Mouse (Mus musculus): Measurements from ENCODE around the gene Apoc2. TPM values are rescaled to one million over a fixed set of nuclear protein-coding genes. Genes with fewer than 3 reads are reported as not detected.

The Apoc2 gene
- 1.8 TPM in 2 replicates for polyA plus RNA-seq (2015; fragmentation: Nextera tagmentation; extraction: Ambion mirVana)

DNA sequence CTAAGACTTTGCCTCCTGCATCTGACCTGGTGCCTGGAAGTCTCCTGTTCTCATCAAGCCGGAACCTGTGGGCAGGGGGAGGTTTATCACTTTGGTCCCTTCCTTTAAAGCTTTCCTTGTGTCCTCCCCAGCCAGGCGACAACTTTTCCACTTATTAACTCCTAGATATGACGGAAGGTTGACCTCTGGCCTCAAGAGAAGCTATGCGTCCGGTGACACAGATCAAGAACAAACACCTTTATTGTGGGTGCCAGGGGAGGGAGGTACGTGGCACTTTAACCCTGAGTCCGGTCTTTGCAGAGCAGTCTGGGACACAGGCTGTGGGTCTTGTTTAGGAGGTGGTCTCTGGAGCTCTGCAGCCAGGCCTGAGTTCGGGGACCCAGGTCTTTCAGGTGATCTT, at the start of gene Apoc2:
TSS of gene Apoc2 (minus strand) at position 70 of the 400 bp plus-strand sequence.
- H3K36me3 ChIP-seq = no peaks in the 10 kb centered on the region
- H3K4me3 ChIP-seq (replicated peaks) = no peak within 1 kb of the TSS
- H3K27ac ChIP-seq (replicated peaks) = no peak within 1 kb of the TSS
- no peak for ATAC-seq (ENCODE audit: low FRiP score)
- 81% methylated on average over 8 of the region's 8 CpGs for WGBS
- no peaks in the 10 kb centered on the region for H3K9me3 ChIP-seq (replicated peaks)
- H3K27me3 ChIP-seq (replicated peaks) = no peaks in the 10 kb centered on the region
- H3K9ac ChIP-seq (replicated peaks) = no peak within 1 kb of the TSS
- H3K4me1 ChIP-seq = no peaks in the 10 kb centered on the region
- H3K4me2 ChIP-seq = no peak within 1 kb of the TSS

DNA sequence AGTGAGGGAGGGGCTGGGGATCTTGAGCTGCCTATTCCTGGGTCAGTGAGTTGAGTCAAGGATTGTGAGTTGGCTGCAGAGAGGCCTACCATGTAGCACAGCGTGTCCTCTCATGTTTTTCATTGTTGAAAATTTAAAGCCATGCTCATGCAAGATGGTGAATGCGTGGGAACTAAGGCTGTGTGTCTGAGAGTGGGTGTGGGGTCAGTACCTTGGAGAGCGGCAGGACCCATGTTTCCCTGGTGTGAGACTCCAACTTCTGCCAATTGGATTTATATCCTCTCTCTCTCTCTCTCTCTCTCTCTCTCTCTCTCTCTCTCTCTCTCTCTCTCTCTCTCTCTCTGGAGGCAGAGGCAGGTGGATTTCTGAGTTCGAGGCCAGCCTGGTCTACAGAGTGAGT, 48.8 kb upstream of the Apoc2 start:
- Histone ChIP-seq H3K27ac (replicated peaks) (no peak overlapping the region), H3K4me1 (no peaks in the 10 kb centered on the region), H3K4me3 (replicated peaks) (no peak overlapping the region), H3K4me2 (no peak overlapping the region), H3K36me3 (peaks cover 85% of the 10 kb centered on the region), H3K27me3 (replicated peaks) (no peaks in the 10 kb centered on the region), H3K9me3 (replicated peaks) (no peaks in the 10 kb centered on the region), H3K9ac (replicated peaks) (no peak overlapping the region)
- WGBS = 95% methylated on average over 4 of the region's 4 CpGs
- no peak for ATAC-seq (ENCODE audit: low FRiP score)

DNA sequence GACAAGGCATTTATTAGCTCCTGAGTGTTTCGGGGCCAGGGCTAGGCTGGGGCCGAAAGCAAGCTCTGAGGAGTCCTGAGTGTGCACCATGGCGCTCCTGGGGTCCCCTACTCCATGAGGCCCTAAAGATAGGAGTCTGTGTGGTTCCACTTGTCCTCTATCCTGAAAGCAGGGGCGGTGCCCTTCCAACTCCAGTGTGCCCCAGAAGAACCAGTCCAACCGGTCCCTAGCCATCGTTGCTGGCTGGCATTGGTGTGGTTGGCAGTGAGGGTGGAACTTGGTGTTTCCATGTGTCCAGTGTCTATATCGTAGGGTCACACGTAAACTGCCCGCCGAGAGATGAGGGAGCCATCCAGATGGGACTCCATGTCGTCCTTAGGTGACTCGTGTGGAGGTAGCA, 46.4 kb upstream of the Apoc2 start:
- no peak for ATAC-seq (ENCODE audit: low FRiP score)
- H3K4me2 ChIP-seq = no peak overlapping the region
- no peak overlapping the region for H3K9ac ChIP-seq (replicated peaks)
- H3K27me3 ChIP-seq (replicated peaks) = no peaks in the 10 kb centered on the region
- no peaks in the 10 kb centered on the region; the same call in 1 of the 2 replicates for H3K9me3 ChIP-seq (replicated peaks)
- no peak overlapping the region for H3K4me3 ChIP-seq (replicated peaks)
- H3K27ac ChIP-seq (replicated peaks) = no peak overlapping the region
- H3K36me3 ChIP-seq = peaks cover 77% of the 10 kb centered on the region
- 96% methylated on average over 12 of the region's 12 CpGs for WGBS
- no peaks in the 10 kb centered on the region for H3K4me1 ChIP-seq

DNA sequence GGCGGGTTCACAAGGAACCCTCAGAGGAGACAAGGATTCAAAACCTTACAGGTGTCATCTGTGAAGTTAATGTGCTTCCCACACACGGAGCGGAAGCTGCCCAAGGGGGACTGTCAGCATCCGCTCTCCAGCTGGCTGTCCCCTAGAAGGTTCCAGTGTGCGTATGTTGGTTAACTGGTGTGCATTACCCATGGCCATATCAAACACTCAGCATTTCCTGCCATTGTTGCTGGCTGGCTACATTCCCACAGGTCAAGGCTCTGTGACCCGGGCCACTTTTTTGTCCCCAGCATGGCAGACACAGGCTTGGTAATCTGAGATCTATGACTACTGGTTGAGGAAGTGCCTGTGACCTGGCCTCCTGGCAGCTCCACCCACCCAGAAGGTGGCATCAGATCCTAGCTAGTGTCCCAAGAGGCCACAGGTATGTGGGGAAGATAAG, 45.0 kb upstream of the Apoc2 start:
- ATAC-seq (ENCODE audit: low FRiP score) = no peak
- peaks cover 63% of the 10 kb centered on the region for H3K36me3 ChIP-seq
- no peaks in the 10 kb centered on the region for H3K4me1 ChIP-seq
- no peak overlapping the region for H3K9ac ChIP-seq (replicated peaks)
- no peak overlapping the region for H3K27ac ChIP-seq (replicated peaks)
- no peak overlapping the region for H3K4me3 ChIP-seq (replicated peaks)
- H3K4me2 ChIP-seq = no peak overlapping the region
- H3K27me3 ChIP-seq (replicated peaks) = no peaks in the 10 kb centered on the region
- 91% methylated on average over 6 of the region's 6 CpGs for WGBS
- no peaks in the 10 kb centered on the region; the same call in 1 of the 2 replicates for H3K9me3 ChIP-seq (replicated peaks)

DNA sequence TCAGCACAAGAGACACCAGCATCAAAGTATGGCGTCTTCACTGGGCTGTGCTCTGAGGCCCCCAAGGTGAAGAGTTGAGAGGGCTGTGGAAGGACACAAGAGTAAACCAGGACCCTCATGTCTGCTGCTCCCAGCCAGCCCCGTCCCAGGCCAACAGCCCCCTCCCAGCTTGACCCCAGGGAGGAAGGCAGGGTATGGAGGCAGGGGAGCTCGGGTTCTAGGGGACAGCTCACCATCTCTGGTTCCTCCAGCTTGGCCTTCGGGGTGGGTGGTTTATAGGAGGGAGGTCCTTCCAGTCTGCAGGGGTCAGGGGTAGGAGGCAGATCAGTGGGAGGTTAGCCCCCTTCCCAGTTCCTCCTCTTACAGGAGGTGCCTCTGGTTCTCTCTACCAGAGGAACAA, 41.5 kb upstream of the Apoc2 start:
- H3K27ac ChIP-seq (replicated peaks) = no peak overlapping the region
- no peaks in the 10 kb centered on the region for H3K27me3 ChIP-seq (replicated peaks)
- H3K9me3 ChIP-seq (replicated peaks) = no peaks in the 10 kb centered on the region; the same call in 1 of the 2 replicates
- no peak overlapping the region for H3K4me2 ChIP-seq
- H3K4me1 ChIP-seq = peaks cover 15% of the 10 kb centered on the region
- ATAC-seq (ENCODE audit: low FRiP score) = no peak
- WGBS = 87% methylated on average over 4 of the region's 4 CpGs
- peaks cover 33% of the 10 kb centered on the region for H3K36me3 ChIP-seq
- no peak overlapping the region for H3K4me3 ChIP-seq (replicated peaks)
- no peak overlapping the region for H3K9ac ChIP-seq (replicated peaks)

DNA sequence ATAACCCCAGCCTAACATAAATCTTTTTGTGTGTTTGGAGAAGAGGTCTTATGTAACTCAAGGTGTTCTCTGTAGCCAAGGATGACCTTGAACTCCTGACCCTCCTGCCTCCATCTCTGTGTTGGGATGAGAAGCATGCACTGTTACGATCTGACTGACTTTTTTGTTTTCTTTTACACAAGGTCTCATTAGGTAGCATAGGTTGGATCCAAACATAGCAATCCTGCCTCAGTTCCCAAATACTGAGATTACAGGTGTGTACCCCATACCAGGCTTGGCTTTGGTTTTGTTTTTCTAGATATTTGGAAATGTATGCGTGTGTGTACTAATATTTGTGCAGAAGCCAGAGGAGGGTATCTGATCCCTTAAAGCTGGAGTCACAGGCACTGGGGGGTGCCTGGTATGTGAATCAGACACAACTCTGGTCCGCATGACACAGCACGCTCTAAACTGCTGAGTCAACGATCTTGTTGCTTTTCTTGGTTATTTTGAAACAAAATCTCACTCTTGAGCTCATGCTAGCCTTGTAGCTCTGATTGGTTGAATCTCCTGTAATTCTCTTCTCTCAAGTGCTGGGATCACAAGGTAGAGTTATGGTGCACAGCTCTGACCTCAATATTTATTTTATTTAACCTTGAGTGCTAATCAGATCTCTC, 40.7 kb upstream of the Apoc2 start:
- Histone ChIP-seq H3K4me3 (replicated peaks) (no peak overlapping the region), H3K36me3 (peaks cover 27% of the 10 kb centered on the region), H3K9ac (replicated peaks) (no peak overlapping the region), H3K4me1 (peaks cover 23% of the 10 kb centered on the region), H3K27ac (replicated peaks) (no peak overlapping the region), H3K4me2 (no peak overlapping the region), H3K27me3 (replicated peaks) (no peaks in the 10 kb centered on the region), H3K9me3 (replicated peaks) (no peaks in the 10 kb centered on the region; the same call in 1 of the 2 replicates)
- ATAC-seq (ENCODE audit: low FRiP score) = no peak
- WGBS = 96% methylated on average over 5 of the region's 5 CpGs

DNA sequence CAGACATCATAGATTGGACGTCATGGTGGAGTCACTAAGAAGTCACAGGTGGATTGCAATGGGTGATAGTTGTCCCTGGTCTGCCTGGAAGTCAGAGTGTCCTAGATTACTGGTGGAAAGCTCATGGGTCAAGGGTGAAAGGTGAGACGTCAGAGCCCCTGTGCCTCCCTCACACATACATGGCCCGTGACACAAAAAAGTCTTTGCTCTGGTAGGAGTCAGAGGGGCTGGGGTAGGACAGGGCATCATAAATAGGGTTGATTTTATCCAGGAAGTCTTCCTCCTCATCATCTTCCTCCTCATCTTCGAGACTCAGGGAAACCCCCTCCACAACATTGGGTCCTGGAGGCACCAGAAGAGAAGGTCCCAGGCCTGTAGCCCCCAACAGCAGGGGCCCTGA, 39.6 kb upstream of the Apoc2 start:
- H3K36me3 ChIP-seq = peaks cover 26% of the 10 kb centered on the region
- 89% methylated on average over 4 of the region's 4 CpGs for WGBS
- ATAC-seq (ENCODE audit: low FRiP score) = no peak

DNA sequence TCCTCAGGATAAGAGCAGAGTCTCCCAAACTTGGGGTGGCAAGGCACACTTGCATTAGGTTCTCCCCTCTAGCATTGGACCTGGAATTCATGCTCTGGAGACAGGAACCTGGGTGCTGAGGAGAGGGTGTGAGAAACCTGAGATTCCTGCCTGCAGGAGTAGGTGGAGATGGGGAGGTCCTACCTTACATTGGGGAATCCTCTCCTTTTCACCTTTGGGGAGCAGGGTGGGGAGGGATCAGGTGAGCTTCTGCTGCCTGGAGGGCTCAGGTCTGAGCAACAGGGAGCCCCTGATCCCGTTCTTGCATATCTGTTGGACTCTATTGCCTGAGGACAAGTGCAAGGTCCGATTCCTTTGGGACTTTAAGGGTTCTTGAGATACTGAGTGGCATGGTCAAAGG, 39.1 kb upstream of the Apoc2 start:
- ATAC-seq (ENCODE audit: low FRiP score) = no peak
- Histone ChIP-seq H3K4me2 (peak overlapping the region; percentile 66), H3K27me3 (replicated peaks) (no peaks in the 10 kb centered on the region), H3K27ac (replicated peaks) (peak overlapping the region; percentile 93), H3K4me3 (replicated peaks) (peak overlapping the region; percentile 42; the same call in 1 of the 2 replicates), H3K9ac (replicated peaks) (peak overlapping the region; percentile 56), H3K36me3 (peaks cover 31% of the 10 kb centered on the region), H3K4me1 (peaks cover 24% of the 10 kb centered on the region), H3K9me3 (replicated peaks) (no peaks in the 10 kb centered on the region; the same call in 1 of the 2 replicates)
- WGBS = 78% methylated on average over 2 of the region's 2 CpGs

More for the DNA sequence above, 39.6 kb upstream of the Apoc2 start:
- Histone ChIP-seq H3K27ac (replicated peaks) (no peak overlapping the region; the same call in 1 of the 2 replicates), H3K27me3 (replicated peaks) (no peaks in the 10 kb centered on the region), H3K4me2 (no peak overlapping the region), H3K4me1 (peaks cover 24% of the 10 kb centered on the region), H3K9me3 (replicated peaks) (no peaks in the 10 kb centered on the region; the same call in 1 of the 2 replicates), H3K4me3 (replicated peaks) (no peak overlapping the region), H3K9ac (replicated peaks) (no peak overlapping the region)

DNA sequence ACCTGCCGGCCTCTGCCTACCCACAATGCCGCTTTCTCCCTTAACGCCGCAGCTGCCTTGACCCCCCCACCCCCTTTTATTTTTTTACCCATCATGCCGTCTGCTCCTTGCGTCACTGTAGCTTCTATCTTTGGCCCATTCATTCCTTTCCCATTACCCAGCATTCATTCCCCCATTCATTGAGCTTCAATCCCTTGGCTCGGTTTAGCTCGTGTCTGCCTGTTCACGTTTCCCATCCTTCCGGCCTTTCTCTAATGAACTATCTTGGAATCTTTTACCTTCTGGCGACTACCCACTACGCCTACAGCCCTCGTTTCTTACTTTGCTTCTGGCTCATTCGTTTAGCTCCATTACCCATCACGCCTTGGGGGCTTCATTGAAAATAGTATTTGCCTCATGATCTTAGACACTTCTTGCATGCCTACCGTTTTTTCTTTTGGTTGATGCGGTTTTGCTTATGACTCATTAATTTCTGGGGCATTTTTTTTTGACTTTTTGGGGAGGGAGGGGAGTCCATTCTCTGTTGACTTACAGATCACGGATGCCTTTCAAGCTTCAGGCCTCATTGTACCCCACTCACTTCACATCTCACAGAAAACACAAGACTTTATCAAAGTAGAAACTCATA, 38.4 kb upstream of the Apoc2 start:
- Histone ChIP-seq H3K9me3 (replicated peaks) (no peaks in the 10 kb centered on the region; the same call in 1 of the 2 replicates), H3K9ac (replicated peaks) (peak overlapping the region; percentile 56), H3K36me3 (peaks cover 31% of the 10 kb centered on the region), H3K4me2 (peak overlapping the region; percentile 66), H3K4me1 (peaks cover 24% of the 10 kb centered on the region), H3K27ac (replicated peaks) (peak overlapping the region; percentile 93), H3K27me3 (replicated peaks) (no peaks in the 10 kb centered on the region), H3K4me3 (replicated peaks) (peak overlapping the region; percentile 42)
- 5% methylated on average over 18 of the region's 18 CpGs for WGBS
- no peak for ATAC-seq (ENCODE audit: low FRiP score)

DNA sequence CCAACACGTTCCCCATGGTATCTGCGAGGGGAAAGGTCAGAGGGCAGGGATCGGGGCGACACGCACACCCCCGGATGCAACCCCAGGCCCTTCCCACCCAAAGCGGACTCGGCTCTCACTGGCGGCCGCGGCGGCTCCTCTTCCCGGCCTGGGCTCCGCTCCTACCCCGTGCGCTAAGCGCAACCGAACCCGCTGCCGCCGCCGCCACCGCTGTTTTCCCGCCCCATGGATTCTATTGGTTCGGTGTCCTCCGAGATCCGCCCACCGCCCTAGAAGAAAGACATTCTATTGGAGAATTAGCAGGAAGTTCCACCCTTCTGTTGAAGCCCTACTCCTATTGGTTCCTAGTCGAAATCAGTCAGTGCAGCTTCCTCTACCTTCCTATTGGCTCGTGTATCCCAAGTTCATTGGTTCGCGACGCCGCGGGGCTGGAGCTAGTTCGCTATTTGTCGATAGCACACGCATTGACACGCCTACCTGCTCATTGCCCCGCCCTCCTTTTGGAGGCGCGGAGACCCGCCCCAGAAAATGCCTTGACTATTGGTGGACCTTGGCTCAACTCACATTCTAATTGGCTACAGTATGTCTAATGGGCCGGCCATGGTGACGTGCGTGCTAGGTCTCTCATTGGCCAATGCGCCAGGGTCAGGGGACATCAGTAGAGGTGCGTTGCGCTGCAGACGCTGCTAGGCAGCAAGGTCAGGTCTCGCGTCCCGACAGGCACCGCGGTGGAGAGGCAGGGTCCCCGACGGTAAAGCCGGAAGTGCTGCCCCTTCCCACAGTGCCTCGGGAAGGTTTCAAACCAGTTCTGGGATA, 37.7 kb upstream of the Apoc2 start, which contains the start of gene Tomm40:
TSS of gene Tomm40 (minus strand) at position 200 of the 816 bp plus-strand sequence.
- WGBS = under 1% methylated on average over 57 of the region's 59 CpGs
- peak; percentile 97 for ATAC-seq (ENCODE audit: low FRiP score)
- peak within 1 kb of the TSS; percentile 93 for H3K27ac ChIP-seq (replicated peaks)
- H3K27me3 ChIP-seq (replicated peaks) = no peaks in the 10 kb centered on the region
- no peaks in the 10 kb centered on the region for H3K9me3 ChIP-seq (replicated peaks)
- peak within 1 kb of the TSS; percentile 99 for H3K4me3 ChIP-seq (replicated peaks)
- H3K9ac ChIP-seq (replicated peaks) = peak within 1 kb of the TSS; percentile 96
- H3K36me3 ChIP-seq = peaks cover 30% of the 10 kb centered on the region
- peaks cover 24% of the 10 kb centered on the region for H3K4me1 ChIP-seq
- H3K4me2 ChIP-seq = peak within 1 kb of the TSS; percentile 95

DNA sequence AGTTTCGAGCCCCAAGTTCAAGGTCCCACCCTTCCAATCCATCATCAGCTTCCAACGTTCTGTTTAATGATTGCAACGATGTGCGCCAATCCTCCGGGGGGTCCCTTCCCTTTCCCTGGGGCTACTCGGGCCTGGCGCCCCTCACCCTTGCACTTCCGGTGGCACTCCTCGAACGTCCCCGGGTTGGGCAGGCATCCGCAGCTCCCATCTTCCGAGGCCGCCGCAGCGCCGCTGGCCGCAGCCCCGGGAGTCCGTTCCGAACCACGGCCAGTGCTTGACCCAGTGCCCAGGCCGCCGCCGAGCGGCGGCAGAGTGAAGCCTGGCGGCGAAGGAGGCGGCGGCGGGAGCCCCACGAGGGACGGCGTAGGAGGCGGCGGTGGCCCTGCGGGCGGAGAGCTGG, 37.1 kb upstream of the Apoc2 start:
- Histone ChIP-seq H3K4me3 (replicated peaks) (peak overlapping the region; percentile 99), H3K4me2 (peak overlapping the region; percentile 95), H3K27me3 (replicated peaks) (no peaks in the 10 kb centered on the region), H3K36me3 (peaks cover 34% of the 10 kb centered on the region), H3K9ac (replicated peaks) (peak overlapping the region; percentile 96), H3K4me1 (peaks cover 24% of the 10 kb centered on the region), H3K27ac (replicated peaks) (peak overlapping the region; percentile 85), H3K9me3 (replicated peaks) (no peaks in the 10 kb centered on the region)
- WGBS = under 1% methylated on average over 34 of the region's 39 CpGs
- peak; percentile 0; the same call in 1 of the 2 replicates for ATAC-seq (ENCODE audit: low FRiP score)

All from neural tube, embryonic 15.5 days (tissue).